Mouse (Mus musculus) hindbrain, embryonic 15.5 days (tissue): Measurements from ENCODE around the gene Gm128. TPM values are rescaled to one million over a fixed set of nuclear protein-coding genes. Genes with fewer than 3 reads are reported as not detected.
"Not testable (repeated sequence)": the region's sequence is repeated elsewhere in the genome, so short reads cannot be mapped to it uniquely, and the experiment has no call there.

Experiments
- ATAC-seq: fragments of 200-750 bp; cut with Nextera tagmentation; 2 replicates; pipeline ENCODE4 v1.8.0; 2017; ENCODE audit warnings: low read depth, moderate number of reproducible peaks, moderate TSS enrichment; ENCODE audit not compliant: low FRiP score
- H3K27ac ChIP-seq: fragments of 300-500 bp; sonication (generic); replicated peaks from 2 replicates; pipeline ENCODE4 v1.5.1; 2015; ENCODE audit warnings: mild to moderate bottlenecking, inconsistent platforms
- H3K27me3 ChIP-seq: fragments of 300-500 bp; sonication (generic); 2 replicates; pipeline ENCODE4 v1.6.1; 2015; ENCODE audit warnings: control low read depth, inconsistent platforms
- H3K36me3 ChIP-seq: fragments of 300-500 bp; sonication (generic); 2 replicates; pipeline ENCODE4 v1.6.1; 2015; ENCODE audit warnings: control low read depth, inconsistent platforms
- H3K4me1 ChIP-seq: fragments of 300-500 bp; sonication (generic); replicated peaks from 2 replicates; pipeline ENCODE4 v1.6.1; 2015; ENCODE audit warnings: control low read depth, inconsistent platforms
- H3K4me2 ChIP-seq: fragments of 300-500 bp; sonication (generic); 2 replicates; pipeline ENCODE4 v1.6.1; 2015; ENCODE audit warnings: moderate library complexity, mild to moderate bottlenecking, inconsistent platforms
- H3K4me3 ChIP-seq: fragments of 300-500 bp; sonication (generic); 2 replicates; pipeline ENCODE4 v1.5.1; 2015; ENCODE audit warnings: mild to moderate bottlenecking, inconsistent platforms
- H3K9ac ChIP-seq: fragments of 300-500 bp; sonication (generic); 2 replicates; pipeline ENCODE4 v1.6.1; 2015; ENCODE audit warnings: inconsistent platforms
- H3K9me3 ChIP-seq: fragments of 300-500 bp; sonication (generic); 2 replicates; pipeline ENCODE4 v1.6.1; 2016; ENCODE audit warnings: control low read depth, inconsistent platforms
- WGBS: fragments of 180-500 bp; shearing (Covaris S2); methylation state at CpG from one replicate; pipeline ENCODE4 v1.1.7; 2015; 5-methylcytosine and 5-hydroxymethylcytosine counted together
- polyA plus RNA-seq: library from polyadenylated mRNA; unstranded; fragments of >200 nt; fragmentation: Nextera tagmentation; extraction: Ambion mirVana; gene quantifications from 2 replicates; pipeline ENCODE4 v1.2.1, GENCODE M21; 2015

Gene Gm128
- polyA plus RNA-seq, 1 experiment from 2014 or later, result 0.19 TPM

DNA sequence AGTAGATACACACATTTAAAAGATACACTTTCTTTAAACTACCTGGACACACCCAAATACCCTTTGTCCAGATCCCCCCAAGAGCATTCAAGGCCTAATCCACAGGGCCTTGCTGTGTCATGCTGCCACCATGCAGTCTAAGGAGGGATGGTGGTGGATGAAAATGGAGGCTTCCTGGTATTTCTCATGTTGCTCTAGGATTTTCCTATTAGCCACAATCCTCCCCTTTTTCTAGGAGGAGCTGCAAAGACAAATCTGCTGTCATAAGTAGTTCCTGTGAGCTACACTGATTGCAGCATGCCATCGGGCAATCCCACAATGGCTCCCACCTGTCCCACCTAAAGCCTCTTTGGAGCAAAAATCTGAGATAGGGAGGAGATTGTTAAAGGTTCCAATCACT lies 14.2 kb downstream of the Gm128 start:
- Histone ChIP-seq H3K27me3 (no peaks in the 10 kb centered on the region), H3K9me3 (no peaks in the 10 kb centered on the region), H3K27ac (peak overlapping the region; percentile 99), H3K4me1 (peaks cover 69% of the 10 kb centered on the region), H3K9ac (peak overlapping the region; percentile 89), H3K36me3 (peaks cover 32% of the 10 kb centered on the region), H3K4me3 (peak overlapping the region; percentile 78), H3K4me2 (peak overlapping the region; percentile 77)
- WGBS, result 21% methylated on average over 1 of the region's 1 CpGs
- no peak for ATAC-seq

DNA sequence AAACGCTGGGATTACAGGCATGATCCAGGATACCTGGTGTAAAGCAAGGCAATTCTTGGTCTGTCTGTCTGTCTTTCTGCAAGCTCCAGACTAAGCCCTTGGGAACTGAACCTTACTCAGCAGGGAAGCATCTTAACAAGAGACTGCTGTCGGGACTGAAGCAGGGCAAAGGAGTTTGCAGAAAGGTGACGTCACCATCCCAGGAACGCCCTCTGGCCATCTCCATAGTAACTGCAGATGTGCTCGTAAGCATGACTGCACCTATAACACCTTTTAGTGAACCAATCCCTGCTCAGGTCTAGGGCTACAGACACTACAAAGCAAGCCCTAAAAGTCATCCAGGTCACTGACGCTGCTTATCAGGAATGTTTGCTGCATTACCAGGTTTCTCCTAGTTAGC lies 17.1 kb downstream of the Gm128 start:
- no peak for ATAC-seq
- H3K4me2 ChIP-seq, result peak overlapping the region; percentile 40
- H3K9me3 ChIP-seq, result no peaks in the 10 kb centered on the region
- H3K36me3 ChIP-seq, result peaks cover 43% of the 10 kb centered on the region
- H3K27me3 ChIP-seq, result no peaks in the 10 kb centered on the region
- no peak overlapping the region for H3K4me3 ChIP-seq
- WGBS, result 29% methylated on average over 6 of the region's 6 CpGs
- peaks cover 41% of the 10 kb centered on the region for H3K4me1 ChIP-seq
- H3K27ac ChIP-seq, result no peak overlapping the region
- H3K9ac ChIP-seq, result no peak overlapping the region

DNA sequence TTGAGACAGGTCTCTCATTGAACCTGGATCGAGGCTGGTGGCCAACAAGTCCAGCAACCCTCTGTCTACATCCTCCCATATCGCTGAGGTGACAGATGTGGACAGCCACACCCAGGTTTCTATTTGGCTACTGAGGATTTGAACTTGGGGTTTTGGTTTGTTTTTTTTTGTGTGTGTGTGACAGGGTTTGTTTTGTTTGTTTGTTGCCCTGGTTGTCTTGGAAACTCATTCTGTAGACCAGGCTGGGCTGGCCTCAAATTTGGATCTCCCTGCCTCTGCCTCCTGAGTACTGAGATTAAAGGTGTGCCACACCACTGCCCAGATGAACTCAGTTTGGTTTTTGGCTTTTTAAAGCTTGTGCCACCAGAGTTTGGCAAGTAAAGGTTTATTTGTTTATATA lies 18.4 kb downstream of the Gm128 start:
- Histone ChIP-seq H3K9ac (no peak overlapping the region), H3K4me2 (no peak overlapping the region), H3K4me1 (peaks cover 45% of the 10 kb centered on the region), H3K4me3 (no peak overlapping the region), H3K9me3 (no peaks in the 10 kb centered on the region), H3K36me3 (peaks cover 47% of the 10 kb centered on the region), H3K27ac (no peak overlapping the region), H3K27me3 (no peaks in the 10 kb centered on the region)
- 92% methylated on average over 2 of the region's 2 CpGs for WGBS
- no peak for ATAC-seq

DNA sequence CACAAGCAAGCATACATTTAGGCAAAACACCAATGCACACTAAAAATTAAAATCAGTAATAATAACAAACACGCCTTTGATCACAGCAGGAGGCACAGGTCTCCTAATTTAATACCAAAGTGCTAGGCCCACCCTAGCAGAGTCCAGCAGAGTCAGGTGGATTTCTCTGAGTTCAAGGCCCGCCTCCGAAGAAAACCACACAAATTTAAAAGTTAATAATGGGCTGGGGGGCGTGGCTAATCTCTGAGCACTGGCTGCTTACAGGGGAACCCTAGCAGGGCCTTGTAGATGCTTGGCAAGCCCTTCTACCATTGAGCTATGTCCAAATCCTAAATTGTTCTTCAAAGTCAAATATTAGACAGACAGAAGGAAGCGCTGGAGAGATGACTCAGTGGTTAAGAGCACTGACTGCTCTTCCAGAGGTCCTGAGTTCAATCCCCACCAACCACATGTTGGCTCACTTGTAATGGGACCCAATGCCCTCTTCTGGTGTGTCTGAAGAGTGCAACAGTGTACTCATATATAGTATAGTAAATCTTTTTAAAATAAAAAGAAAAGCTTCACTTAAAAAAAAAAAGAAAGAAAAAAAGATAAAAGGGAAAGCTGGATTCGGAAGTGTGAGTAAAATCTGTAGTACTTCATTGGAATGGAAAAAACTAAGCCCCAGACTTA lies 22.8 kb downstream of the Gm128 start:
- H3K9me3 ChIP-seq, result no peaks in the 10 kb centered on the region
- no peaks in the 10 kb centered on the region for H3K27me3 ChIP-seq
- peak overlapping the region; percentile 72 for H3K4me2 ChIP-seq
- no peak for ATAC-seq
- H3K27ac ChIP-seq, result no peak overlapping the region
- peaks cover 27% of the 10 kb centered on the region for H3K4me1 ChIP-seq
- peaks cover 38% of the 10 kb centered on the region for H3K36me3 ChIP-seq
- H3K4me3 ChIP-seq, result no peak overlapping the region
- H3K9ac ChIP-seq, result no peak overlapping the region
- WGBS, result 78% methylated on average over 6 of the region's 6 CpGs

DNA sequence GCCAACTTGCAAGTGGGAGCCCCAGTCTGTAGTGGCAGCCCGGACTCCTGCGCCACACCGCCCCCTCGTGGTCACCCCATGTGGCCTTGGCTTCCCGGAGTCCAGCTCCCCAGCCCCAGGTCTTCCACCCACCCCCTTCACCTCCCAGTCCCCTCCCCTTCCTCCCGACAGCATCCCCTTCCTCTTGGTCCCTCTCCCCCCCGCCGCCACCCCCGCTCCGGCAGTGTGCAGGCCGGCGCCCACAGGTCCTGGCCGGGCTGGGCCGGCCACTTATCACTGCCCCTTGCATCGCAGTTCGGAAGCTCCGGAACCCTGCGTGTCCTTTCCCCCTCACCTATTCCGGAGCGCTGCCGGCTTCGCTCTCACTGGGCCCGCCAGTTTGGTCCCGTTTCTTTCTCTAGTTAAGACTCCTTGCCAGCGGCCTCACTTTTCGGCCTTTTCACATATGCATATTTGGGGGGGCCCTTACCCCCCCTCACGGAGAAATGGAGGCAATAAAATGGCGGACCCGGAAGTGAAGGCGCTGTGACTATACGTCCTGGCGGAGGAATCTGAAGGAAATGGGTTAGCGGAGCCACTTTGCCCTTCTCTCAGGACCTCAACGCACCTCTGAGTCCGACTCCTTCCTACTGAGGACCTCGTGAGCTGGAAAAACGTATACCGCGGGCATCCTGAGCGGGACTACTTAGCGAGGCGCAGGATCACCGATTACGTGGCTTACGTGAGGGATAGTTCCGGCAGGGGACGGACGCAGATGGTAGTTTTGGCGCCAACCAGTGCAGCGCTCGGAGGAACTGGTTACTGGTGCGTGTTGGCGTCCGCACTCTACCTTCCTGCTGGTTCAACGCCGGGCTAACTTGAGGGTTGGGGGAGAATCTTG lies 23.9 kb downstream of the Gm128 start, which contains the start of gene Gabpb2:
Gene Gabpb2 (minus strand): TSS at position 662 of the 880 bp plus-strand sequence.
- peak within 1 kb of the TSS; percentile 72 for H3K4me2 ChIP-seq
- WGBS, result under 1% methylated on average over 52 of the region's 56 CpGs
- H3K9ac ChIP-seq, result peak within 1 kb of the TSS; percentile 89
- H3K4me1 ChIP-seq, result peaks cover 21% of the 10 kb centered on the region
- H3K27me3 ChIP-seq, result no peaks in the 10 kb centered on the region
- H3K27ac ChIP-seq, result peak within 1 kb of the TSS; percentile 97
- ATAC-seq, result peak; percentile 88
- H3K9me3 ChIP-seq, result no peaks in the 10 kb centered on the region
- peak within 1 kb of the TSS; percentile 84 for H3K4me3 ChIP-seq
- H3K36me3 ChIP-seq, result peaks cover 27% of the 10 kb centered on the region

DNA sequence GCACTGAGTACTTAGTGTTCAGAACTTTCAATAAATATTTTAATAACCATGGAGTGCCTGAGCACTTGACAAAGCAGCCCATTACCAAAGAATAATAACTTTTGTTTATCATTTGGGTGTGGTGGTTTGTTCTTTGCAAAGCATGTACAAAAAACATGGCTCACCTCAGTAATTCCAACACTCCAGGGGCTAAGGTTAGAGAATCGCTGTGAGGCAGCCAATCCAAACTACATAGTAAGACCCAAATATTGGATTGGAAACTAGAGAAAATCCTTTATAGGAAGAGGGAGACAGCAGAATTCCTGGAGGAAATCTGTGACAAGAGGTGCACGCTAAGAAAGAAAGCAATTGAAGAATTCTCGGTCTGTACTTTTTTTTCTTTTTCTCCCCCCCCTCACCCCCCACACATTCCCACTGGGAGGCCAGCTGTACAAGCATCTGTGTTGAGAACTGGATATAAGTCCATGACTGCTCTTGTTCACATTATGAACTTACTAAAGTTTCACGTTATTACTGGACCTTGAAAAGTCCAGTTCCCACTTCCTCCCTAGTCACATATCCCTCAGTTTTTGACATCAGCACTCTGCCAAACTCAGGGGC lies 24.6 kb downstream of the Gm128 start:
- Histone ChIP-seq H3K27ac (peak overlapping the region; percentile 97), H3K4me1 (peaks cover 18% of the 10 kb centered on the region), H3K36me3 (peaks cover 24% of the 10 kb centered on the region), H3K27me3 (no peaks in the 10 kb centered on the region), H3K4me2 (peak overlapping the region; percentile 72), H3K4me3 (peak overlapping the region; percentile 84), H3K9me3 (no peaks in the 10 kb centered on the region), H3K9ac (peak overlapping the region; percentile 89)
- 26% methylated on average over 4 of the region's 4 CpGs for WGBS
- no peak for ATAC-seq

DNA sequence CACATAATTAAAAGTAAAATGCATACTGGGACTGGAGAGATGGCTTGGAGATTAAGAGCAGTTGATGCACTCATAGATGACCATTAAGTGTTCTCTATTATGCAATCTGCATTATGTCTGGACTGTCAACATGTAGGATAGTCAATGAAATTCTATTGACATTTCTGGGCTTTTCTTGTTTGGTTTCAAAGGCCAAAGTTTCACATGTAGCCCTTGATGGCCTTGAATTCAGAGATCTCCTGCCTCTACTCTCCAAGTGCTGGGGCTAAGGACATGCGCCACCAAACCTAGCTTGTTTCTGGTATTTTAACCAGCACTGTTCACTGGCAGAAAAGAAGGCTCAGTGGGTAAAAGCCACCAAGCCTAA lies 27.8 kb downstream of the Gm128 start:
- no peak overlapping the region for H3K27ac ChIP-seq
- no peaks in the 10 kb centered on the region for H3K9me3 ChIP-seq
- no peak overlapping the region for H3K4me3 ChIP-seq
- 100% methylated on average over 1 of the region's 1 CpGs for WGBS
- H3K9ac ChIP-seq, result no peak overlapping the region
- ATAC-seq, result no peak
- no peaks in the 10 kb centered on the region for H3K27me3 ChIP-seq
- peaks cover 18% of the 10 kb centered on the region for H3K4me1 ChIP-seq
- no peak overlapping the region for H3K4me2 ChIP-seq
- peaks cover 4% of the 10 kb centered on the region for H3K36me3 ChIP-seq

DNA sequence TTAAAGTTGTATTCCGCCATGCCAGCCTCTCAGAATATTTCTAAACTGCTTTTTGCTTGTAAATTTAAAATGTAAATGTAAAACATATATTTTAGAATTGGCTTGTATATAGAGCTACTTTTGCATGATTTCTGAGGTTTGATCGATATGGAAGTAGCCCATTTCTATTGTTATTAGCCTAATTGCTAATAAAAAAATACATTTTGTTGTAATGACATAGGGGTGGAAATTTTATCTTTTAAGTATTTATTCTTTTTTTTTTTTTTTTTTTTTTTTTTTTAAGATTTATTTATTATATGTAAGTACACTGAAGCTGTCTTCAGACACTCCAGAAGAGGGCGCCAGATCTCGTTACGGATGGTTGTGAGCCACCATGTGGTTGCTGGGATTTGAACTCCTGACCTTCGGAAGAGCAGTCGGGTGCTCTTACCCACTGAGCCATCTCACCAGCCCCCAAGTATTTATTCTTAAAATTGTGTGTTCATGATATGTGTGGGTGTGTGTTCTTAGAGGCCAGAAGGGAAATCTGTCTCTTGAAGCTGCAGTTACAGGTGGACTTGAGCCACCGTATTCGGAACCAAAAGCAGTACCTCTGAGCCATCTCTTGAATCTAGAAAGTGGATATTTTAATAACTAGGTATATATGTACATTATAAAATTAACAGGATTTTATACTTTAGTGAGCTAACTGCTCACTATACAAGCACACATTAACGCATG lies 28.3 kb downstream of the Gm128 start:
- 97% methylated on average over 9 of the region's 10 CpGs for WGBS
- not testable (repeated sequence) for ATAC-seq
- H3K4me1 ChIP-seq, result peaks cover 14% of the 10 kb centered on the region

DNA sequence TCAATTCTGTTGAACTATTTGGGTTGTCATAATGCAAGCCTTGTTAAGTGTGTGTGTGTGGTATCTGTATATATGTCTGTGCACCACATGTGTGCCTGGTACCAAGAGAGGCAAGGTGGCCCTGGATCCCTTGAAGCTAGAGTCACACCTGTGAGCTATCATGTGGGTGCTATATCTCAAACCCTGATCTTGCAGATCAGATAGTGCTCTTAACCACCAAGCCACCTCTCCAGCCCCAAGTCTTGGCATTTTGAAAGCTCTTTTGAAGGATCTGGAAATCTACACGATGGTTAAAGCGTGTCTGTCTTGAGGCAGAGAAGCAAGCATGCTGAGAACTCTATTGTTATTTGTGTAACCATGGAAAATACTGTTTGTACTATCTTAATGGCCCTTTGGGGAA lies 30.8 kb downstream of the Gm128 start:
- Histone ChIP-seq H3K36me3 (peaks cover 9% of the 10 kb centered on the region; the same call in 1 of the 2 replicates), H3K27ac (no peak overlapping the region), H3K27me3 (no peaks in the 10 kb centered on the region), H3K9me3 (no peaks in the 10 kb centered on the region), H3K4me1 (no peaks in the 10 kb centered on the region), H3K4me3 (no peak overlapping the region), H3K4me2 (no peak overlapping the region), H3K9ac (no peak overlapping the region)
- ATAC-seq, result no peak
- 63% methylated on average over 2 of the region's 2 CpGs for WGBS

More for the DNA sequence above, 28.3 kb downstream of the Gm128 start:
- not testable (repeated sequence) for H3K9me3 ChIP-seq, H3K4me2 ChIP-seq, H3K9ac ChIP-seq, H3K27me3 ChIP-seq, H3K4me3 ChIP-seq, H3K27ac ChIP-seq, H3K36me3 ChIP-seq

DNA sequence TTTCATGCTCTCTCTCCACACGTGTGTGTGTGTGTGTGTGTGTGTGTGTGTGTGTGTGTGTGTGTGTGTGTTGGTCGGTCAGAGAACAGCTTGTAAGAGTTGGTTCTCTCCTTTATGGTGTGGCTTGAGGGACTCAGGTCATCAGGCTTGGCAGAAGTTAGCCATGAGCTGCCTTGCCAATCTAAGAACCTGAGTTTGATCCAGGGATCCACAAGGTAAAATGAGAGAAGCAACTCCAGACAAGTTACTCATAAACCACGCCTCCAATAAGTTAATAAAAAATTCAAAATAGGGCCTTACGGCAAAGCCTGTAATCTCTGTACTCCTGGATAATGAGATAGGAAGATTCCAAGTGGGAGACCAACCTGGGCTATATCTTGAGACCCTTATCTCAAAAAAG lies 33.1 kb downstream of the Gm128 start:
- WGBS, result 92% methylated on average over 4 of the region's 4 CpGs
- no peak overlapping the region for H3K9ac ChIP-seq
- no peak overlapping the region for H3K4me3 ChIP-seq
- no peaks in the 10 kb centered on the region for H3K27me3 ChIP-seq
- H3K4me1 ChIP-seq, result no peaks in the 10 kb centered on the region
- no peak overlapping the region for H3K27ac ChIP-seq
- H3K4me2 ChIP-seq, result no peak overlapping the region
- H3K36me3 ChIP-seq, result peaks cover 21% of the 10 kb centered on the region
- H3K9me3 ChIP-seq, result no peaks in the 10 kb centered on the region
- no peak for ATAC-seq

DNA sequence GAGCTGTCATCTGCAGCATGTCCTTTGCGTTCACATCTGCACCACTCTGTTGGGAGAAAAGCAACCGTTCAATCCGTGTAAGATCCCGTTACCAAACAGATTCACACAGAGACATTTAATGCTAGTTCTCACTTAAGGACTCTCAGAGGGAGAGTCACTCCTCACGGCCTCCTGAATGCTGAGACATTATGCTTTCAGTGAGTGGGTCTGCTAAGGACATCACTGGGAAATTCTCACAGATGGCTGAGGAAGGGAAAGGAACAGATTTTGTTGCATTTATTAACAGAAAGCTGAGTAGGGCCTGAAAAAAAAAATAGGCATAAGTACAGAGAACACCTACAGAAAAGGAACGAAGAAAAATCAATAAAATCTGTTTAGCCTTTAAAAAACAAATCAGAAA lies 37.5 kb downstream of the Gm128 start:
- H3K4me3 ChIP-seq, result no peak overlapping the region
- H3K36me3 ChIP-seq, result peaks cover 49% of the 10 kb centered on the region
- no peak for ATAC-seq
- WGBS, result 92% methylated on average over 6 of the region's 6 CpGs
- H3K4me2 ChIP-seq, result no peak overlapping the region
- no peak overlapping the region for H3K9ac ChIP-seq
- H3K9me3 ChIP-seq, result no peaks in the 10 kb centered on the region
- H3K4me1 ChIP-seq, result no peaks in the 10 kb centered on the region
- H3K27ac ChIP-seq, result no peak overlapping the region
- H3K27me3 ChIP-seq, result no peaks in the 10 kb centered on the region
